Mouse (Mus musculus): ENCODE measurements around the gene Anapc16.

- TF ChIP-seq CTCF (conservative IDR thresholded peaks at IDR 0.05; ENCODE audit: insufficient read depth, insufficient read length, low read depth, low read length) (no peak), POLR2A (IDR thresholded peaks at IDR 0.05; ENCODE audit: low read depth, low read length) (no peak)
These were observed 29.7 kb upstream of the Anapc16 start for GRCm38 (mm10) chr10:60032622-60033021.
